Mouse (Mus musculus): ENCODE measurements around the gene Krt84. TPM values are rescaled to one million over a fixed set of nuclear protein-coding genes. Genes with fewer than 3 reads are reported as not detected.
"Not testable (repeated sequence)": the region's sequence is repeated elsewhere in the genome, so short reads cannot be mapped to it uniquely, and the experiment has no call there.

The Krt84 gene
- not detected for total RNA-seq (2021)

GRCm38 (mm10) chr15:101532720-101533119 is at the start of gene Krt84:
Krt84 (minus strand) TSS chr15:101532820.
- no peak for DNase-seq
- intact Hi-C loops (cut with DNase I) = no loop called here

- no peak for DNase-seq
- intact Hi-C loops (cut with DNase I) = no loop called here
Observed at GRCm38 (mm10) chr15:101581701-101582100, 49.1 kb upstream of the Krt84 start.

- no peak for DNase-seq
- intact Hi-C loops (cut with DNase I) = no loop called here
Observed at GRCm38 (mm10) chr15:101575506-101575905, 42.9 kb upstream of the Krt84 start.

- intact Hi-C loops (cut with DNase I) = no loop called here
- no peak for DNase-seq
Observed at GRCm38 (mm10) chr15:101573796-101574345, 41.3 kb upstream of the Krt84 start, which contains the start of gene Krt75. Krt75 (minus strand) TSS chr15:101573904.

GRCm38 (mm10) chr15:101567780-101568179 is 35.2 kb upstream of the Krt84 start:
- no peak for DNase-seq
- intact Hi-C loops (cut with DNase I) = no loop called here

- no peak for DNase-seq
- intact Hi-C loops (cut with DNase I) = no loop called here
Observed at GRCm38 (mm10) chr15:101562850-101563249, 30.2 kb upstream of the Krt84 start, which contains the start of gene Krt90. Krt90 (minus strand) TSS chr15:101562950.

GRCm38 (mm10) chr15:101558034-101558646 is 25.5 kb upstream of the Krt84 start:
- intact Hi-C loops (cut with DNase I) = no loop called here
- DNase-seq = no peak

GRCm38 (mm10) chr15:101553169-101553568 is 20.5 kb upstream of the Krt84 start:
- DNase-seq = peak; percentile 3 to 15
- intact Hi-C loops (cut with DNase I) = no loop called here

- intact Hi-C loops (cut with DNase I) = no loop called here
- no peak for DNase-seq
Observed at GRCm38 (mm10) chr15:101552188-101552587, 19.6 kb upstream of the Krt84 start.

GRCm38 (mm10) chr15:101550567-101550966 is 17.9 kb upstream of the Krt84 start, which contains the start of gene Krt82:
Krt82 (minus strand) TSS chr15:101550667.
- no peak for DNase-seq
- intact Hi-C loops (cut with DNase I) = no loop called here

GRCm38 (mm10) chr15:101544478-101544877 is 11.9 kb upstream of the Krt84 start:
- no peak for DNase-seq
- intact Hi-C loops (cut with DNase I) = no loop called here

- DNase-seq = no peak
Observed at GRCm38 (mm10) chr15:101542543-101542942, 9.9 kb upstream of the Krt84 start.

GRCm38 (mm10) chr15:101538580-101538900 is 5.9 kb upstream of the Krt84 start:
- intact Hi-C loops (cut with DNase I) = loop anchor here (5.0 kb wide), 1 partner anchor 234 kb away; no protein-coding TSS in a partner anchor

More at GRCm38 (mm10) chr15:101542543-101542942, 9.9 kb upstream of the Krt84 start:
- intact Hi-C loops (cut with DNase I) = no loop called here

GRCm38 (mm10) chr15:101537864-101538579 is 5.4 kb upstream of the Krt84 start:
- intact Hi-C loops (cut with DNase I) = loop anchor here (5.0 kb wide), 1 partner anchor 234 kb away; no protein-coding TSS in a partner anchor
- DNase-seq = no peak

More at GRCm38 (mm10) chr15:101538580-101538900, 5.9 kb upstream of the Krt84 start:
- DNase-seq = no peak

GRCm38 (mm10) chr15:101536054-101536850 is 3.6 kb upstream of the Krt84 start:
- intact Hi-C loops (cut with DNase I) = loop anchor here (5.0 kb wide), 1 partner anchor 236 kb away; no protein-coding TSS in a partner anchor

GRCm38 (mm10) chr15:101522556-101523232 is 9.9 kb downstream of the Krt84 start:
- no peak for DNase-seq
- intact Hi-C loops (cut with DNase I) = no loop called here

More at GRCm38 (mm10) chr15:101536054-101536850, 3.6 kb upstream of the Krt84 start:
- DNase-seq = no peak

GRCm38 (mm10) chr15:101519792-101520191 is 12.8 kb downstream of the Krt84 start:
- intact Hi-C loops (cut with DNase I) = loop anchor here (1.0 to 2.0 kb wide), 5 partner anchors 179 to 545 kb away; no protein-coding TSS in a partner anchor
- peak; percentile 69 to 81 for DNase-seq

- DNase-seq; intact Hi-C loops (cut with DNase I): not testable (repeated sequence)
Observed at GRCm38 (mm10) chr15:101517161-101517560, 15.5 kb downstream of the Krt84 start, which contains the start of gene Gm49425. Gm49425 (minus strand) TSS chr15:101517261.

- DNase-seq = no peak
- intact Hi-C loops (cut with DNase I) = no loop called here
Observed at GRCm38 (mm10) chr15:101508247-101508646, 24.4 kb downstream of the Krt84 start.

All from heart, postnatal 36 days (tissue).